Mouse (Mus musculus): Measurements from ENCODE around the gene Skp1a.
"Not testable (repeated sequence)": the region's sequence is repeated elsewhere in the genome, so short reads cannot be mapped to it uniquely, and the experiment has no call there.

Gene Skp1a

GRCm38 (mm10) chr11:52231606-52232541 lies at the start of gene Skp1a:
Gene Skp1a (plus strand): TSS chr11:52231995.
- ATAC-seq (ENCODE audit: low TSS enrichment): peak; percentile 91

GRCm38 (mm10) chr11:52196496-52197023 lies 35.2 kb upstream of the Skp1a start:
- not testable (repeated sequence) for ATAC-seq (ENCODE audit: low TSS enrichment)

GRCm38 (mm10) chr11:52213887-52214286 lies 17.9 kb upstream of the Skp1a start, which contains the start of gene Olfr1371:
Gene Olfr1371 (minus strand): TSS chr11:52213987.
- ATAC-seq (ENCODE audit: low TSS enrichment): no peak

GRCm38 (mm10) chr11:52220282-52220681 lies 11.5 kb upstream of the Skp1a start:
- ATAC-seq (ENCODE audit: low TSS enrichment): peak; percentile 76; the same call in 1 of the 2 replicates

- ATAC-seq (ENCODE audit: low TSS enrichment): not testable (repeated sequence)
Observed at GRCm38 (mm10) chr11:52221921-52222320, 9.9 kb upstream of the Skp1a start.

- no peak for ATAC-seq (ENCODE audit: low TSS enrichment)
Observed at GRCm38 (mm10) chr11:52222891-52223290, 8.9 kb upstream of the Skp1a start.

- no peak for ATAC-seq (ENCODE audit: low TSS enrichment)
Observed at GRCm38 (mm10) chr11:52223968-52224682, 7.7 kb upstream of the Skp1a start.

GRCm38 (mm10) chr11:52225986-52226599 lies 5.7 kb upstream of the Skp1a start:
- ATAC-seq (ENCODE audit: low TSS enrichment): no peak

- ATAC-seq (ENCODE audit: low TSS enrichment): no peak
Observed at GRCm38 (mm10) chr11:52227053-52227452, 4.7 kb upstream of the Skp1a start.

- no peak for ATAC-seq (ENCODE audit: low TSS enrichment)
Observed at GRCm38 (mm10) chr11:52227466-52228226, 4.1 kb upstream of the Skp1a start.

GRCm38 (mm10) chr11:52228722-52229448 lies 2.9 kb upstream of the Skp1a start:
- ATAC-seq (ENCODE audit: low TSS enrichment): no peak

GRCm38 (mm10) chr11:52230694-52231093 lies 1.1 kb upstream of the Skp1a start:
- no peak for ATAC-seq (ENCODE audit: low TSS enrichment)

- no peak for ATAC-seq (ENCODE audit: low TSS enrichment)
Observed at GRCm38 (mm10) chr11:52233043-52233653, 1.4 kb downstream of the Skp1a start.

- no peak for ATAC-seq (ENCODE audit: low TSS enrichment)
Observed at GRCm38 (mm10) chr11:52233906-52234305, 2.1 kb downstream of the Skp1a start.

GRCm38 (mm10) chr11:52234509-52234908 lies 2.7 kb downstream of the Skp1a start:
- no peak for ATAC-seq (ENCODE audit: low TSS enrichment)

- no peak for ATAC-seq (ENCODE audit: low TSS enrichment)
Observed at GRCm38 (mm10) chr11:52240898-52241542, 9.2 kb downstream of the Skp1a start.

- no peak for ATAC-seq (ENCODE audit: low TSS enrichment)
Observed at GRCm38 (mm10) chr11:52249452-52249851, 17.7 kb downstream of the Skp1a start.

- ATAC-seq (ENCODE audit: low TSS enrichment): no peak
Observed at GRCm38 (mm10) chr11:52251770-52252169, 20.0 kb downstream of the Skp1a start.

- ATAC-seq (ENCODE audit: low TSS enrichment): no peak
Observed at GRCm38 (mm10) chr11:52252692-52253091, 20.9 kb downstream of the Skp1a start.
